Mouse (Mus musculus) c-Kit-positive CD71-positive TER-119-positive erythroid progenitor cells, embryonic 14.5 days (primary cell): ENCODE measurements around the gene Fam131c.

Experiments
- DNase-seq: peaks from one replicate; pipeline ENCODE4 v3.0.0-alpha.2; 2013; ENCODE audit warnings: low spot score

Gene Fam131c

DNA sequence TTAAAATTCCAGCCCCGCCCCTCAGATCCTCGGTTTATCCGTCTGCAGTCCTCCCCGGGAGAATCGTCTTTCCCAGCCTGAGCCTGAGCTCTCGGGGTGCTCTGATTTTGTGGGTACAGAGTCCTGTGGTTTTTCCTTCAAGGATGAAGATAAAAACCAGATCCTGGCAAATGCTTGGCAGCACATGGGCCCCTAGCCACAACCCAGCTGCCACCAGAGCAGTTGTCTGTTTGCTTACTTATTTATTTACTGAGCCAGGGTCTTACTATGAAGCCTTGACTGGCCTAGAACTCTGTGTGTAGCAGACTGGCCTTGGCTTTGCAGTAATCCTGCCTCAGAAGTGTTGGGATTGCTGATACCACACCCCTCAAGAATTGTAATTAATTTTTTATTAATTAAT lies 8.8 kb upstream of the Fam131c start:
- DNase-seq = no peak

DNA sequence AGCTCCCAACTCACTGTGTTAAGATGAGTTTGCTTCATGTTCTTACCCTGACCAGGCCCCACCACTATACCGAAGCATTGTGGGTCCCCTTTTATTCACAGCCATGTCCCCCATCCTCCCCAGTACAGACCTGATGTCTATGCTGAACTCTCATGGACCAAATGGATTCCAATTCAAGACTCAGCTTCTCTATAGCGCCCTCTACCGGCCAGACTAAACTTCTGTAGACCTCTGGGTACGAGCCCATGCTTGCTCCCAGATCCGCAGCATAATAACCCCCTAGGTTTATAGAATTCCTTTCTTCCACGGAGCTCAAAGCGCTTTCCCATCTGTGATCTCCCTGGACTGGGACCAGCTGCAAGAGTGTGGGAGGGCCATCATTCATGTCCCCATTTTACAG lies 7.2 kb upstream of the Fam131c start:
- DNase-seq = peak; percentile 42

DNA sequence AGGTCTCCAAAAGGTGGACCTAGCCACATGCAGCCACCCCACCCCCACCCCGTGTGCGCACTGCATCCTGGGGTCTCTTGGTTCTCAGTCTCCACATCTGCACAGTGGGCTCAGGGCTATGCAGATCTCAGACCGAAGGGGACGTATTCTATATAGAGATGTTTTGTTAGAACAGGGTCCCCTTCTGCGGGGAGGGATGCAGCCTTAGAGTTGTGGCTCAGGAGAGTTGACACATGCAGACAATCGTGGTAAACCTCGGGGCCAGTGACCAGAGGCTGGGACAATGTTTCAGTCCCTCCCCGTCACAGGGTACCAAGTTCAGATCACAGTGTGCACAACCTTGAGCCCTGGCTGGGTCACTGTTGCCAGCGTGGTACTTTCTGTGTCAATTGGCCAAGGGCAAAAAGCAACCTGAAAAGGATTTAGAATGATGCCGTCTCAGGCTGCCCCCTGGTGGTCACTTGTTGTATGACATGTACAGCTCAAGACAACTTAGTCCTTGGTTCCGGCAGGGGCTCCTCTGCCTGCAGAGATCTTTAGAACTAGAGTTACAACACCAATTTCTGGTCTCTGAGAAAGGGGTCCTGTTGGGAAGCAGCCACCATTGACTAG lies 5.0 kb upstream of the Fam131c start:
- peak; percentile 45 for DNase-seq

DNA sequence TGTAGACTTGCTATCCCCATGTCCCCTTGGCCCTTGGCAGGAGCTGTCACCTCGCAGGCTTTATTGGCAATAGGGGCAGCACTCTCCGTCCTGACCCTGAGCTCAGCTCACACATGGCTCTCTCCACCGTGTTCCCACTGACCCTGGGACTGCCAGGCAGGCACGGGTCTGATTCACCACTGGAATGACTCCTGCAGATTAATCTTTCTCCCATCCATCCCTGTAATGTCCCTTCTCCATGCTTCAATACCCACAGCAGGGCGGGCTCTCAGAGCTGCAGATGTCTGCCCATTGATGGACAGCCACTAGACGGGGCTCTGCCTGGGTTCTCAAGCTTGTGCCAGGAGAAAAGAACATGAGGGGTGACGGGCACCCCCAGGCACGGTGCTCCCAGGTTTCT lies 2.9 kb upstream of the Fam131c start:
- no peak for DNase-seq

DNA sequence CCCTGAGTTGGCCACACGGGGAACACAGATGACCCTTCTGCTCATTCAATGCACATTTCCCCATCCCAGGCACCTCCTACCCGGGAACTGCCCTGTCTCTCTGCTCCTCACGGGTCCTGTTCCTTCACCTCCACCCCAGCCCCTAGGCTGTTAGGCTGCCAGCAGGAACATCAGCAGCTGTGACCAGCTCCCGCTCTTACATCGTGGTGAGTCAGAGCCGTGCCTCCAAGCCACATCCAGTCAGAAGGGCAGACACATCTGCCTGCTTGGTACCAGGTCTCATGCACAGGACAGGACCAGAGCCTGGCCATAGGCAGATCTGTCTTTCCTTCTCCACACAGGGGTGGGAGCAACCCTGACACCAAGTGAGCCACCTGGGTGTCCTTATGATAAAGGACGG lies 2.1 kb upstream of the Fam131c start:
- DNase-seq = no peak

DNA sequence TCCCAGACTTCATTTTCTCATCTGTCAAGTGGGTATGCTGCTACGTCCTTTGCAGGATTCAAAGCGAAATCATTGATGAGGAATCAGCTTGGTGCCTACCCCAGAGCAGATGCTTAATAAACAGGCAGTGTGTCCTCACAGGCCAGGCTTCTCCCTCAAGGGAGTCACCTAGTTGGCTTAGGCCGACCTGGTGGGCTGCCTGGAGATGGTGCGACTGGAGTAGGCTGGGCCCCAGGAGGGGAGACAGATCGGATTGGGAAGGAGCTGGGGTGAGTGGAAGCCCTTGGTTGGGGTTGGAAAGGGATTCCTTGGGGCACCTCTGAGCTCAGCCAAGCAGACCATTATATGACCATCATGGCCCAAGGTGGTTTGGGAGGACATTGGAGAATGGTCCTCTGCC lies 4.4 kb downstream of the Fam131c start:
- DNase-seq = no peak

DNA sequence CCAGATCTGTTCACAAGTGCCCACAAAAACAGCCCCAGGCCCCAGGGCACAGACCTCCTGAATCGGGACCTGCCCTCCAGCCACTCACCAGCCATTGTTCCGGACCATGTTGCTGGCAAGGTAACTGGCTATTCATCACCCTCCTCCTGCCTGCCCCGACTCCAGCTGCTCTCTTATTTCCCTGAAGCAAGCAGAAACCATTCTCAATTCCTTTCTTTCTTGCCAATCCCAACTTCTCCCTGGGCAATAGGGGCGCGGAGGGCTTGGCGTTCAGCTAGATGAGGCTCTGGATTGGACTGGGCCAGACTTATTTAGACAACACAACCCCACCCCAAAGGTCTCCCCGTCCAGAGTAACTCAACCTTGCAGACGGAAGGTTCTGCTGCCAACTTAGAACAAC lies 11.7 kb downstream of the Fam131c start:
- DNase-seq = no peak

DNA sequence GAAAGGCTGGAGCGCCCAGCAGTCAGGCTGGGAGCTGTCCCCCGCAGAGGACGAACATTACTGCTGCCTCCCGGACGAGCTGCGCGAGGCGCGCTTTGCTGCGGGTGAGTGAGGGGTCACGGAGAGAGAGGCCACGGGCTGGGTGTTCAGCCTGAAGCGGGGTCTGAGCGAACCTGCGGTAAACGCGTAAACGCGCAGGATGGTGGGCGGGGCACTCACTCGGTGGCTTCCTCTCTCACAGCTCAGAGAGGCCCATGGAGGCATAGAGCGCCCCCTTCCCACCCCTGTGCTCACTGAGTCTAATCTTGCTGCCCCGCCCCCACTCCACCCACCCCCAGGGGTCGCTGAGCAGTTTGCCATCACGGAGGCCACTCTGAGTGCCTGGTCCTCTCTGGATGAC lies 14.4 kb downstream of the Fam131c start:
- no peak for DNase-seq

DNA sequence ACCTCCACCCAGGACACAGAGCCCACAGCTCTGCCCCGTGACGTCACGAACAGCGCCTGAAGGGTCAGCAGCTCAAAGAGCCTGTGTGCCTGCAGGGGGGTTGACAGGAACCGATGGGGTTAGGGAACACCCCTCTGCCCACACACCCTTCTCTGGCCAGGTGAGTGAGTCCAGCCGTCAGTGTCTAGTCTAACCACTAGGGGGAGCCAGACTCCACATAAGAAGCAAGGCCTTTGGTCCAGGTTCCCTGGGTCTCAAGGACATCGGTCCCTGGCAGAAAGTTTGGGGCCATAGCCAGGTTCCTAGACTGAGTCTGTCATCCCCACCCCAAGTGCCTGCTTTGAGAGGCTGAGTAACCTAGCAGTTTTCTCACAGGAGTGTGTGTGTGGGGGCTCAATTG lies 17.3 kb downstream of the Fam131c start:
- DNase-seq = peak; percentile 61

DNA sequence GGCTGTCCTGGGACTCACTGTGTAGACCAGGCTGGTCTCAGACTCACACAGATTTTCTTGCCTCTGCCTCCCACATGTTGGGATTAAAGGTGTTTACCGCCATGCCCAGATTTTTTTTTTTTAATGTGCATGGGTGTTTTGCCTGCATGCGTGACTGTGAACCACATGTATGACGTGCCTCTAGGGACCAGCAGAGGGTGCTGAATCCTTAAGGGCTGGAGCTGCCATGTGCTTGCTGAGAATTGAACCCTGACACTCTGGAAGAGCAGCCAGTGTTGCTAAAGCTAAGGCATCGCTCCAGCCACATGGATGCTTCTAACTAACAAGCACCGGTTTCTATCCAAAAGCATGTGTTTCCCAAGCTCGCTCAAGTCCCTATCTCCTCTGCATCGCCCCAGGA lies 18.1 kb downstream of the Fam131c start:
- no peak for DNase-seq

DNA sequence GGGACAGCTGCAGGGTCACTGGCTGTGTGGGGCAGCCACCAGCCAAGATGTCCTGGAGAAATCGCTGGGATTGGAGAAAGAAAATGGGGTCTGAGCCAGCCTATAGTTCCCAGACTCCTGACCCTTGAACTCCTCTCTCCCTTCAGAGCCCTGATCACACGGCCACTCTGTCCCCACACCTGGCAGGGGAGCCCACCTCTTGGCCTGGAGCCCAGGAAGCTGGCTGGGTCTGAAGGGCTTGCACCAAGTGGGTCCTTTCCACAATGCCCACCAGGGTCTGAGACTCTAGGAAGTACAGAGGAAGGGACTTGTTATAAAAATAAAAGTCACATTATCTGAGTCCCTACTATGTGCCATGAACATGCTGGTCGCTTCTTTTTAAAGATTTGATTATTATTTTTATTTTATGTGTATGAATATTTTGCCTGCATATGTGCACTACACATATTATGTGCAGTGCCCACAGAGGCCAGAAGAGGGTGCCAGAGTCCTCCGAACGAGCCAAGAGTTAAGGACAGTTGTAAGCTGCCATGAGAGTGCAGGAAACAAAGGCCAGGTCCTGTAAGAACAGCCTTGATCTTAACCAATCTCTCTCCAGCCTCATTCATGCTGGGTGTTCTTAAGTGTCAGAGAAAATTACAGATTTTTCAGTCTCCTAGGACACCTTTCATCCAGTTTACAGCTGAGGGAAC lies 19.2 kb downstream of the Fam131c start:
- DNase-seq = peak; percentile 68

DNA sequence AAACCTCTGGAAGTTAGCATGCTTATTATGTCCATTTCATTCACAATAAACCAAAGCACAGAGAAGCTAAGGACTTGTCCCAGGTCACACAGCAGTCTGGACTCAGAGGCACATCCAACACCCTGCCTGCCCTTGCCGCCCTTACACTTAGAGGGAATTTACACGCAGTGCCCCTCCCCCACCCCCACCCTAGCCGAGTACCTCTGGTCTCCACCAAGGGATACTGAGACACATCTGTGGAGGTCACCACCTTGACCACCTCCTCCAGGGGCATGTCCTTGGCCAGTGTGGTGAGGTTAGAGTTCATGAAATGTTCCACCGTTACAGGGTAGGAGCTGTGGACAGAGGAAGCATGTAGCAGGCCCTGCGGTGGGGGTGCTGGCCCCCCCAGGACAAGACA lies 19.9 kb downstream of the Fam131c start:
- no peak for DNase-seq

DNA sequence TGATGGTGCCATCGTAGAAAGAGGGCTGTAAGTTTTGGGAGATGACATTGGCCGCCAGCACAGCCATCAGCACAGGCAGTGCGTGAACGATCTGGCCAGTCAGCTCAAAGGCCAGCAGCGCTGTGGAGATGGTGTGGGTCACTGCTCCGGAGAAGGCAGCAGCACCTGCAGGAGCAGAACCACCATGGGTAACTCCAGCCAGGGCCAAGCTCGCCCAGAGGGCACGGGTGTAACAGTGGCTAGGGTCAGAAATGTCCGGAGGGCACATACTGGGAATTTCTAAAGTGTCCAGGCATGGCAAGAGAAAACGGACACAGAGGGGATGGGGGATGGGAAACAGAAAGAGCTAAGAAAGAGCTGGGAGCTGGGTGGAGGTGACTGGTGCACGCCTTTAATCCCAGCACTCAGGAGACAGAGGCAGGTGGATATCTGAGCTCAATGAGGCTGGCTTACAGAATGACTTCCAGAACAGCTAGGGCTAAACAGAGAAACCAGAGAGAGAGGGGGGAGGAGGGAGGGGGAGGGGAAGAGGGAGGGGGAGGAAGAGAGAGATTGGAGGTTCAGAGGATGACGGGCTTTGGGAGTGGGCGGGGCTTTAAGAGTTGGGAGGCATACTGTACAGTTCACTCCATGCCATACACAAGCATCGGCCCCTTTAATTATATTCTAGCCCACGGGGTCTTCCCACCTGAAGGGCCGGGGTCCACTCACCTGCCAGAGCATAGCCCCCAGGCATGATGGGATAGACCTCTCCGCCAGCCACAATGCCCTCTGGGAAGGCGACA lies 21.5 kb downstream of the Fam131c start:
- no peak for DNase-seq

DNA sequence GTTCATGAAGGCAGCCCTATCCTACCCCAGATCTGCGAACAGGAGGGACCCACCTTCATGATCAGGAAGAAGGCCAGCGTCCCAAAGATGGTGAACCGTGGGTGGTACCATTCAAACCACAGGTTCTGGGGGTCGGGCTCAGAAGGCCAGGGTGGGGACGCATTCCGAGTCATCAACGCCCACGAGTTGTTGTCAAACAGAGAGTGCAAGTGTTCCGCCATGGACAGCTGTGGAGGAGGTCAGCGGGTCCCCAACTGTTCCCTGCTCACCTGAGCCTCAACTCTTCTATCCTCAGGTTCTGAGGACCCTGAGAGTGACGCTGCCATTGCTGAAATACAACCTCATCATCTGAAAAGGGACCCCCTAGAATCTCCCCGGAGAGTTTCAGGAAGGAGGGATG lies 23.3 kb downstream of the Fam131c start:
- no peak for DNase-seq

DNA sequence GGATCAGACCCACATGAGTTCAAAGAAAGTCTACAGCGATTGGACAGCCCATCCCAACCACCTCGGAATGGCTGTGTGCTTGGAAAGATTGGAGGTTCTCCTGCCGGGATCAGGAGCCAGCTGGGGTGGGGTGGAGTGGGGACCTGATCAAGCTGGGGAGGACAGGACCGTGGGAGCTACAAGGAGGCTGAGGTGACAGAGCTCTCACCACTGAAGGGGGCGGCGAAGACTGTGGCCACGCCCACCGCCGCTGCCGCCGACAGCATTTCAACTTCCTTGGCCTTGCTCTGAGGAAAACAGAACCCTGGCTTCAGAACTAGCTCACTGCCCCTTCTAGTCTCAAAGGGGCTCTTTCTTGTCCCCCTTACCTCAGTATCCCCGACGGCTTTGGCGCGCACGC lies 26.7 kb downstream of the Fam131c start:
- no peak for DNase-seq

DNA sequence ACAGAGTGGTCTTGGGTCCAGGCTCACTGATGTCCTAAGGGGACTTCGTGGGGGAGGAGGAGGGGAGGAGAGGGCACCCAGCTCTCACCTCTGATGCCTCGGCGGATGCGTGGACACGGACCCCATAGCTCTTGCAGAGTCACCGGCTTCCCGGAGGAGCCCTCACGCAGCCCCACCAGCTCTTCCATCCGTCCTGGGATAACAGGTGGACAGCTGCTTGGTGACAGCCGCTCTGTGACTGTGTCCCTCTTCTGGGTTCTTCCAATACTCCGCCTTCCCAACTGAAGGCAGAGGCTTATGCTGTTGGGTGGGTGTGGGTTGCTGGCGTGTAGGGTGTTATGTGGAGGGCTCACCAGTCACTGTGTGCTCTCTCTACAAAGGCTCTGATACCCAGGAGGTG lies 29.8 kb downstream of the Fam131c start:
- DNase-seq = no peak

DNA sequence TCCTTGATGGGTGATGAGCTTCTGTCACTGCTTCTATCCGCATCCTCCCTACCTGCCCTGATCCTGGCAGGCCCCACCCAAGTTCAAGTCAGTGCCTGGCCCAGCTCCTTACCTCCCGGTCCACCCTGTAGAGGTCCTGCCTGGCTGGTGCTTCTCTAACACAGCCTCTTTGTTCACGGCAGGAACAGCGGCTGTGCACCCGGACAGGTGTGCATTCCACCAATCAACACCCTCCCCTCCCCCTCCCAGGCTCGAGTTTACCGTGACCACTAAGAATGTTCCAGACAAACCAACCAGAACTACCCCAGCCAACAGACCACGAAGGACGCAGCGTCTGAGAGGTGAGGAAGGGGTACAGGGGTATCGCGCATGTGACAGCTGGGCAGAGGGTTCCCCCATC lies 30.5 kb downstream of the Fam131c start, which contains the start of gene Clcnka:
Clcnka (minus strand) TSS at position 180 of the 400 bp plus-strand sequence.
- DNase-seq = no peak

DNA sequence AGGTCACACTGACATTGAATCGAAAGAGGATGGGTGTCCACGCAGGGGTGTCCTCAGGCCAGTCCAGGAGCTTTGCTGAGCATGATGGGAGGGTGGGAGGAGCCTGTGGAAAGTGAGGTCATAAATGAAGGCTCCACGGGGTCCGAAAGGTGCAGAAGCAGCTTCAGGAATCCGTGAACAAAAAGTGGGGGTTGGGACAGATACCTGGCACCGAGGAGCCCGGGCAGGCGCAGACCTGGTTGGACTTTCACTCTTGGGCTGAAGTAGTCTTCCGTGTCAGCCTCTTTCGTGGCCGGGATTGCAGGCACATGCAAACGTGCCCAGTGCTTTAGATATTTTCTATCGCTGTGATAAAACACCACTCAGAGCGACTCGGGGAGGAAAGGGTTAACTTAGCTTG lies 32.2 kb downstream of the Fam131c start:
- no peak for DNase-seq

DNA sequence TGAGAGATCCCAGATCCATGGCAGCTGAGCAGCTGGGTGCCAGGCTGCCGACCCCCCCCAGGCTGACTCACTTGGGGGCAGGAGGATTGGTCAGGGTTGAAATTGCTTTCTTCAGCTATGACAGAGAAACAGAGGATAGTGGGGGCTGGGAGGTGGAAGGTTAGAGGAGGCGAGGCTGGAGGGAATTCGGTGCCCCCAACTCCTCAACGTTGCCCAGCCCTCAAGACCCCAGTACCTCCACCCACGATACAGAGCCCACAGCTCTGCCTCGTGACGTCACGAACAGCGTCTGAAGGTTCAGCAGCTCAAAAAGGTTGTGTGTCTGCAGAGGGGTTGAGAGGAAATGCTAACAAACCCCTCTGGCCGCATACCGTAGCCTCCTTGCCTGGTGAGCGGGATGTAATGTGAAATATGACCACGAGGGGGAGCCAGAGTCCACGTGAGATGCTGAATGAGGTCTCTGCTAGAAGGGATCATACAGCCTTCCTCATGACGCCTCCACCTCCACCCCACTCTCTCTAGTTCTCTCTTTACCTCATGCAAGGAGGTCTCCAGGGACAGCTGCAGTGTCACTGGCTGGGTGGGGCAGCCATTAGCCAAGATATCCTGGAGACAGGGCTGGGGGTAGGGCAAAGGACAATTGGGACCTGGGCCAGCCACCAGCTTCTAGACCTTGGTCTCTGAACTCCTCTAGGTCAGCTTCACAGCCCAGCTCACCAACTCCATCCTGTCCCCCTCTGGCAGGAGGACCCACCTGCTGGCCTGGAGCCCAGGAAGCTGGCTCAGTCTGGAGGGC lies 36.7 kb downstream of the Fam131c start:
- DNase-seq = peak; percentile 31

DNA sequence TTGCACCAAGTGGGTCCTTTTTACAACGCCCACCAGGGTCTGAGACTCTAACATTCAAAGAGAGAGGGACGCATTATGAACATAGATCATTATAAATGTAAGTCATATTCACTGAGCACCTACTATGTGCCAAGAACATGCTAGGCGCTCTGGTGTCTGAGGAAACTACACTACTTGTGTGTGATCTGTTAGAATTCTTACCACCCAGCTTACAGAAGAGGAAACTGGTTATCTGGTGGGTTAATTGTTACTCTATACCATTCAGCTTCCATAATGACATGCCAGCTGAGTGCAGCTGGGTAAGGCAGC lies 37.2 kb downstream of the Fam131c start:
- DNase-seq = no peak

DNA sequence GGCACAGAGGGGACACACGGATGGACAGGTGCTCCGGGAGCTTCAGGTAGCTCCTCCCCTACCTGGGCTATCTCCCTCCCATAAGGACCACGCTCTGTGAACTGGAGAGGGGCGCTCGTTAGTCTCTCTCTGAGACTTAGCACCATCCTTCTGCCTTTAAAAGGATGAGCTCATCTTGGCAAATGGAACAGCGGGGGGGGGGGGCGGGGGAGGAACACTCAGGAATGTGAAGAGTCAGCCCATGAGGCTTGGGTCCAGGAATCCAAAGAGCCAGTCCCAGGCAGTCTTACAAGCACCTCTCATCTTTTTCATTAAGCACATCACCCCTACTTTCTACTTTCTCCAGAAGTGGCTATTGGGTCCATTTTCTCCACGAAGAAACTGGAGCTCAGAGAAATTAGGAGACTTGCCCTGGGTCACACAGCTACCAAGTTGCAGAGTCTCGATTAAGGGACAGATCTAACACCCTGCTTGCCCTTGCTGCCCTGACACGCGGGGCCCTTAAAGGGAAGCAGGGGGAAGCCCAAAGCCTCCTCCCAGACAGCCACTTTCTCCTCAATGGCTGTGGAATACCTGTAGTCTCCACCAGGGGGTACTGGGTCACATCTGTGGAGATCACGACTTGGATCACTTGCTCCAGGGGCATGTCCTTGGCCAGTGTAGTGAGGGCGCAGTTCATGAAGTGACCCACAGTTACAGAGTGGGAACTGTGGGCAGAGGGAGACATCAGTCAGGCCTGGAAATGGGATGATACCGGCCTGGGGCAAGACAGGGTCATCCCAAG lies 38.7 kb downstream of the Fam131c start:
- peak; percentile 23 for DNase-seq

DNA sequence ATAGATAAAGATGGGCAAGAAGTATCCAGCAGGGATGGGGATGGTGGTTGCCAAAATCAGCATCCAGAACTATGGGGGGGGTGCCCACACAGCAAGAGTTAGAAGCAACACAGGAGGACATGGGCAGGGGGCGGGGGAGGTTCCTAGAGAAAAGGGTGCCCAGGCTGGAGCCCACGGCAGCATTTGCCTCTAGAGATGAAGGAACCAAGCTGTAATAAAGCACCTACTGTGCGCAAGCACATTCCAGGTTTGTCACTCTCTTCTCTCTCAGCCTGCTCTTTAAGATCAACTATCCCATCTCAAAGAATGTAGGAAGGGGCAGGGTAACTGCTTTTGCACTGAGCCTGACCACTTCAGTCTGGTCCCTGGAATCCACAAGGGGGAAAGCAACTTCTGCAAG lies 40.6 kb downstream of the Fam131c start:
- no peak for DNase-seq
